Mouse (Mus musculus): ENCODE results near the gene Stard10. TPM values are rescaled to one million over a fixed set of nuclear protein-coding genes. Genes with fewer than 3 reads are reported as not detected.

Stard10 gene
- total and polyA plus RNA-seq, 2 experiments from 2014 or later = 11.0 to 17.3 TPM

- Histone ChIP-seq H3K27me3 (ENCODE audit: insufficient read depth, low read length) (no peaks in the 10 kb centered on the region), H3K4me3 (ENCODE audit: low read depth, low read length) (no peak overlapping the region), H3K9ac (no peak overlapping the region), H3K27ac (ENCODE audit: low read depth, low read length) (no peak overlapping the region), H3K36me3 (ENCODE audit: insufficient read depth) (no peaks in the 10 kb centered on the region), H3K4me2 (ENCODE audit: low read depth) (no peak overlapping the region), H3K9me3 (ENCODE audit: low read length) (no peaks in the 10 kb centered on the region), H3K4me1 (ENCODE audit: insufficient read depth) (no peaks in the 10 kb centered on the region)
- no peak for TF ChIP-seq CTCF (IDR thresholded peaks at IDR 0.05; ENCODE audit: low read depth)
- no peak for DNase-seq
- WGBS = 70% methylated on average over 2 of the region's 2 CpGs
- ATAC-seq = peak; percentile 40; the same call in 1 of the 2 replicates
These were observed 78.6 kb downstream of the Stard10 start for GRCm38 (mm10) chr7:101395471-101395870.

Other genes starting within 250 kb of the Stard10 start
- 59.6 and 66.8 TPM in 2 replicates for gene Fchsd2, start 224.2 kb upstream of the Stard10 start, total RNA-seq (2014; rRNA removed)
- gene Fchsd2, start 224.2 kb upstream of the Stard10 start, polyA plus RNA-seq (2015; fragmentation: Nextera tagmentation; extraction: Ambion mirVana) = 24.7 and 36.3 TPM in 2 replicates
- 35.3 and 51.9 TPM in 2 replicates for gene Atg16l2, start 14.8 kb upstream of the Stard10 start, total RNA-seq (2014; rRNA removed)
- gene Atg16l2, start 14.8 kb upstream of the Stard10 start, polyA plus RNA-seq (2015; fragmentation: Nextera tagmentation; extraction: Ambion mirVana) = 13.9 and 21.6 TPM in 2 replicates
- 14.3 and 15.8 TPM in 2 replicates for gene Arap1, start 31.0 kb downstream of the Stard10 start, total RNA-seq (2014; rRNA removed)
- 8.0 and 10.5 TPM in 2 replicates for gene Arap1, start 31.0 kb downstream of the Stard10 start, polyA plus RNA-seq (2015; fragmentation: Nextera tagmentation; extraction: Ambion mirVana)
- gene Gm45837, start 93.8 kb downstream of the Stard10 start, total RNA-seq (2014; rRNA removed) = not detected in 2 replicates
- gene Gm45837, start 93.8 kb downstream of the Stard10 start, polyA plus RNA-seq (2015; fragmentation: Nextera tagmentation; extraction: Ambion mirVana) = not detected in 2 replicates
- 94.2 and 104 TPM in 2 replicates for gene Pde2a, start 104.6 kb downstream of the Stard10 start, total RNA-seq (2014; rRNA removed)
- 66.2 and 72.4 TPM in 2 replicates for gene Pde2a, start 104.6 kb downstream of the Stard10 start, polyA plus RNA-seq (2015; fragmentation: Nextera tagmentation; extraction: Ambion mirVana)

Data from forebrain, postnatal 0 days (tissue).